Mouse (Mus musculus) MEL (cell line): ENCODE results near the gene C9. TPM values are rescaled to one million over a fixed set of nuclear protein-coding genes. Genes with fewer than 3 reads are reported as not detected.

Experiments
- DNase-seq: peaks from one replicate; pipeline ENCODE4 v3.0.0; 2011; ENCODE audit warnings: low read depth, low spot score
- H3K27ac ChIP-seq: 2 replicates; pipeline ENCODE4 v1.5.1; 2012; ENCODE audit warnings: low read depth, mild to moderate bottlenecking, control low read depth, low read length, moderate library complexity; ENCODE audit not compliant: control insufficient read depth
- H3K27me3 ChIP-seq, 2 experiments: fragments of 150-350 bp in 1 of 2; sonication (generic) in 1 of 2; 2 replicates each; pipeline ENCODE4 v1.6.1; 2012; ENCODE audit warnings: low read length in 2 of 2, mild to moderate bottlenecking in 2 of 2, improper control_type of control experiment in 1 of 2, moderate library complexity in 1 of 2; ENCODE audit not compliant: insufficient read depth in 2 of 2, control insufficient read depth in 1 of 2
- H3K36me3 ChIP-seq, 2 experiments: 2 replicates each; pipeline ENCODE4 v1.6.1; 2012 to 2014; ENCODE audit warnings: low read length in 2 of 2, improper control_type of control experiment in 1 of 2, inconsistent platforms in 1 of 2, mild to moderate bottlenecking in 1 of 2; ENCODE audit not compliant: insufficient read depth in 2 of 2, control insufficient read depth in 1 of 2
- H3K4me1 ChIP-seq, 2 experiments: fragments of 150-350 bp in 1 of 2; sonication (generic) in 1 of 2; 2 replicates each; pipeline ENCODE4 v1.6.1; 2012; ENCODE audit warnings: low read length in 2 of 2, improper control_type of control experiment in 1 of 2, mild to moderate bottlenecking in 1 of 2; ENCODE audit not compliant: insufficient read depth in 2 of 2, control insufficient read depth in 1 of 2
- H3K4me3 ChIP-seq, 2 experiments: fragments of 150-350 bp in 1 of 2; sonication (generic) in 1 of 2; 2 replicates each; pipeline ENCODE4 v1.5.1; 2012; ENCODE audit warnings: low read depth in 2 of 2, low read length in 2 of 2, mild to moderate bottlenecking in 2 of 2, moderate library complexity in 2 of 2, control low read depth in 1 of 2, improper control_type of control experiment in 1 of 2; ENCODE audit not compliant: control insufficient read depth in 1 of 2, insufficient read depth in 1 of 2
- H3K79me2 ChIP-seq: 2 replicates; pipeline ENCODE4 v1.6.1; 2012; ENCODE audit warnings: mild to moderate bottlenecking, low read length, moderate library complexity; ENCODE audit not compliant: control insufficient read depth, poor library complexity, insufficient read depth
- H3K9ac ChIP-seq: 2 replicates; pipeline ENCODE4 v1.6.1; 2012; ENCODE audit warnings: low read depth, mild to moderate bottlenecking, control low read depth, low read length, moderate library complexity; ENCODE audit not compliant: control insufficient read depth, poor library complexity, severe bottlenecking
- H3K9me3 ChIP-seq: fragments of 150-350 bp; sonication (generic); replicated peaks from 2 replicates; pipeline ENCODE4 v1.6.1; 2012; ENCODE audit warnings: mild to moderate bottlenecking, low read length, improper control_type of control experiment, moderate library complexity; ENCODE audit not compliant: insufficient read depth
- BHLHE40 ChIP-seq: IDR thresholded peaks from 2 replicates; pipeline ENCODE4 v1.6.1; 2012; ENCODE audit warnings: low read depth, mild to moderate bottlenecking, inconsistent platforms, low read length, improper control_type of control experiment, borderline replicate concordance
- CHD1 ChIP-seq: IDR thresholded peaks from 2 replicates; pipeline ENCODE4 v1.6.1; 2012; ENCODE audit warnings: low read depth, mild to moderate bottlenecking, inconsistent platforms, low read length, improper control_type of control experiment
- CHD2 ChIP-seq: IDR thresholded peaks from 2 replicates; pipeline ENCODE4 v1.6.1; 2011; ENCODE audit warnings: low read length, improper control_type of control experiment
- CTCF ChIP-seq, 3 experiments: IDR thresholded peaks in 2 of 3; conservative IDR thresholded peaks in 1 of 3; 2 replicates each; pipeline ENCODE4 v1.5.1; 2011 to 2012; ENCODE audit warnings: low read length in 3 of 3, low read depth in 2 of 3, mild to moderate bottlenecking in 2 of 3, improper control_type of control experiment in 1 of 3, inconsistent platforms in 1 of 3, mixed read lengths in 1 of 3, moderate library complexity in 1 of 3; ENCODE audit not compliant: control insufficient read depth in 1 of 3, insufficient read depth in 1 of 3, poor library complexity in 1 of 3, severe bottlenecking in 1 of 3
- E2F4 ChIP-seq: IDR thresholded peaks from 2 replicates; pipeline ENCODE4 v1.6.1; 2011; ENCODE audit warnings: low read depth, low read length, improper control_type of control experiment, borderline replicate concordance
- ELF1 ChIP-seq: IDR thresholded peaks from 2 replicates; pipeline ENCODE4 v1.6.1; 2014; ENCODE audit warnings: low read depth, mild to moderate bottlenecking, inconsistent platforms, low read length, improper control_type of control experiment, moderate library complexity
- EP300 ChIP-seq, 2 experiments: IDR thresholded peaks; 2 replicates each; pipeline ENCODE4 v1.6.1; 2011; ENCODE audit warnings: improper control_type of control experiment in 2 of 2, low read length in 2 of 2, low read depth in 1 of 2, mild to moderate bottlenecking in 1 of 2
- ETS1 ChIP-seq: IDR thresholded peaks from 2 replicates; pipeline ENCODE4 v1.6.1; 2012; ENCODE audit warnings: low read depth, mild to moderate bottlenecking, inconsistent platforms, low read length, improper control_type of control experiment, moderate library complexity
- GABPA ChIP-seq: IDR thresholded peaks from 2 replicates; pipeline ENCODE4 v1.6.1; 2012; ENCODE audit warnings: low read depth, mild to moderate bottlenecking, inconsistent platforms, low read length, improper control_type of control experiment, moderate library complexity
- GATA1 ChIP-seq: IDR thresholded peaks from 2 replicates; pipeline ENCODE4 v1.6.1; 2011; ENCODE audit warnings: low read depth, low read length, improper control_type of control experiment
- HCFC1 ChIP-seq: IDR thresholded peaks from 2 replicates; pipeline ENCODE4 v1.6.1; 2012; ENCODE audit warnings: low read depth, mild to moderate bottlenecking, inconsistent platforms, low read length, improper control_type of control experiment, moderate library complexity
- MAX ChIP-seq: IDR thresholded peaks from 2 replicates; pipeline ENCODE4 v1.6.1; 2011; ENCODE audit warnings: low read length, improper control_type of control experiment
- MAZ ChIP-seq: IDR thresholded peaks from 2 replicates; pipeline ENCODE4 v1.6.1; 2012; ENCODE audit warnings: low read depth, mild to moderate bottlenecking, inconsistent platforms, low read length, improper control_type of control experiment
- MEF2A ChIP-seq: IDR thresholded peaks from 2 replicates; pipeline ENCODE4 v1.6.1; 2014; ENCODE audit warnings: low read depth, mild to moderate bottlenecking, inconsistent platforms, low read length, improper control_type of control experiment; ENCODE audit not compliant: poor library complexity, insufficient replicate concordance, severe bottlenecking; ENCODE audit errors: extremely low read depth
- MXI1 ChIP-seq: IDR thresholded peaks from 2 replicates; pipeline ENCODE4 v1.6.1; 2011; ENCODE audit warnings: mild to moderate bottlenecking, low read depth, low read length, improper control_type of control experiment
- NELFE ChIP-seq: IDR thresholded peaks from 2 replicates; pipeline ENCODE4 v1.6.1; 2011; ENCODE audit warnings: low read depth, low read length, improper control_type of control experiment
- NRF1 ChIP-seq: IDR thresholded peaks from 2 replicates; pipeline ENCODE4 v1.6.1; 2014; ENCODE audit warnings: low read depth, mild to moderate bottlenecking, inconsistent platforms, low read length, improper control_type of control experiment, moderate library complexity; ENCODE audit not compliant: poor library complexity, insufficient read depth, severe bottlenecking
- POLR2A ChIP-seq, 2 experiments: IDR thresholded peaks; 2 replicates each; pipeline ENCODE4 v1.6.1; 2011 to 2012; ENCODE audit warnings: low read length in 2 of 2, mild to moderate bottlenecking in 2 of 2, control low read depth in 1 of 2, improper control_type of control experiment in 1 of 2, low read depth in 1 of 2, moderate library complexity in 1 of 2; ENCODE audit not compliant: control insufficient read depth in 1 of 2, insufficient read depth in 1 of 2, poor library complexity in 1 of 2
- POLR2AphosphoS2 ChIP-seq: IDR thresholded peaks from 2 replicates; pipeline ENCODE4 v1.6.1; 2011; ENCODE audit warnings: low read length, improper control_type of control experiment
- POLR2AphosphoS5 ChIP-seq: IDR thresholded peaks from 2 replicates; pipeline ENCODE4 v1.6.1; 2012; ENCODE audit warnings: low read depth, borderline replicate concordance, mild to moderate bottlenecking, inconsistent platforms, low read length, moderate library complexity, mixed read lengths
- RAD21 ChIP-seq: IDR thresholded peaks from 2 replicates; pipeline ENCODE4 v1.6.1; 2011; ENCODE audit warnings: mild to moderate bottlenecking, low read depth, low read length, improper control_type of control experiment
- RCOR1 ChIP-seq: IDR thresholded peaks from 2 replicates; pipeline ENCODE4 v1.6.1; 2012; ENCODE audit warnings: low read depth, mild to moderate bottlenecking, inconsistent platforms, low read length, improper control_type of control experiment
- SMC3 ChIP-seq: IDR thresholded peaks from 2 replicates; pipeline ENCODE4 v1.6.1; 2011; ENCODE audit warnings: low read depth, low read length, improper control_type of control experiment
- TAL1 ChIP-seq: IDR thresholded peaks from 2 replicates; pipeline ENCODE4 v1.6.1; 2012; ENCODE audit warnings: mild to moderate bottlenecking, inconsistent platforms, low read length, moderate library complexity, mixed read lengths
- TBP ChIP-seq: IDR thresholded peaks from 2 replicates; pipeline ENCODE4 v1.8.0; 2011; ENCODE audit warnings: low read depth, low read length, improper control_type of control experiment
- UBTF ChIP-seq: IDR thresholded peaks from 2 replicates; pipeline ENCODE4 v1.6.1; 2012; ENCODE audit warnings: low read depth, mild to moderate bottlenecking, inconsistent platforms, low read length, improper control_type of control experiment, moderate library complexity, borderline replicate concordance; ENCODE audit not compliant: insufficient read depth
- USF2 ChIP-seq, 2 experiments: IDR thresholded peaks; 2 replicates each; pipeline ENCODE4 v1.6.1; 2011 to 2012; ENCODE audit warnings: improper control_type of control experiment in 2 of 2, low read length in 2 of 2, borderline replicate concordance in 1 of 2, inconsistent platforms in 1 of 2, low read depth in 1 of 2, mild to moderate bottlenecking in 1 of 2; ENCODE audit not compliant: insufficient read depth in 1 of 2
- ZC3H11A ChIP-seq: IDR thresholded peaks from 2 replicates; pipeline ENCODE4 v1.6.1; 2012; ENCODE audit warnings: low read depth, mild to moderate bottlenecking, inconsistent platforms, low read length, improper control_type of control experiment
- ZKSCAN1 ChIP-seq: IDR thresholded peaks from 2 replicates; pipeline ENCODE4 v1.6.1; 2012; ENCODE audit warnings: low read depth, mild to moderate bottlenecking, inconsistent platforms, low read length, improper control_type of control experiment, moderate library complexity
- ZNF384 ChIP-seq: IDR thresholded peaks from 2 replicates; pipeline ENCODE4 v1.6.1; 2012; ENCODE audit warnings: low read depth, mild to moderate bottlenecking, inconsistent platforms, low read length, improper control_type of control experiment
- polyA plus RNA-seq, 2 experiments: library from polyadenylated mRNA; stranded (reverse) in 1 of 2; unstranded in 1 of 2; fragments of >175 nt in 1 of 2; fragments of >200 nt in 1 of 2; gene quantifications; 2 replicates each; pipeline versions ENCODE4 v1.2.1 to v1.2.4; 2012; ENCODE audit warnings: low replicate concordance in 2 of 2, low read depth in 1 of 2; ENCODE audit not compliant: insufficient read length in 2 of 2, insufficient read depth in 1 of 2, missing spikeins in 1 of 2
- total RNA-seq: library from RNA; depleted of rRNA; stranded (reverse); fragments of 300-350 nt; gene quantifications from 2 replicates; pipeline ENCODE4 v1.2.3, GENCODE M21; 2012

Gene C9
- total and polyA plus RNA-seq, 3 experiments, result not detected

DNA sequence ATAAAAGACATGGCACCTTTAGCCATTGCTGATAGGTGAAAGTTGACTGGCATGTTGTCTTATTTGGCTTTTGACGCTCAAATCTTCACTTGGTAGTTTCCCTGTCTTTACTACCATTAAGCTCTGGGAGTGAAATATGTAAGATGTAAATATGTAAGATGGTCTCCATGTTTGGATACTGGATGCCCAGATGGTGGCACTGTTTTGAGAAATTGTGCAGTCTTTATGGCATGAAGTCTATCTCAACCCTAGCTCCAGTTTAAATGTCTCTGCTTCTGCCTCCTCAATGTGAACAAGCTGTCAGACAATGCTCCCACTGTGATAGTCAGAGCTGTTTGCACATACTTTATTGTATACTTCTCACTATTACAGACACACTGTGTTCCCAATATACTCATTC lies 23.7 kb downstream of the C9 start:
- no peaks in the 10 kb centered on the region for H3K79me2 ChIP-seq
- no peak overlapping the region for H3K4me3 ChIP-seq
- peak; percentile 30 for DNase-seq
- TF ChIP-seq NELFE, result no peak
- no peak for TF ChIP-seq TBP
- no peak for TF ChIP-seq ZNF384
- no peak for TF ChIP-seq MAX
- TF ChIP-seq CHD1, result no peak
- TF ChIP-seq EP300 (IDR thresholded peaks at IDR 0.05; ENCODE audit: low read depth in 1 of 2, low read length in 2 of 2), result no peak
- no peak for TF ChIP-seq CHD2
- TF ChIP-seq ZC3H11A, result 0 out of 2 replicates have a peak, but pooled peaks have one; percentile 28
- no peak for TF ChIP-seq E2F4
- TF ChIP-seq POLR2A (IDR thresholded peaks at IDR 0.05; ENCODE audit: control insufficient read depth in 1 of 2, insufficient read depth in 1 of 2, low read depth in 1 of 2, low read length in 2 of 2, poor library complexity in 1 of 2), result no peak
- TF ChIP-seq BHLHE40, result no peak
- TF ChIP-seq MXI1, result no peak
- no peak for TF ChIP-seq ZKSCAN1
- no peak for TF ChIP-seq TAL1
- TF ChIP-seq ETS1, result no peak
- TF ChIP-seq MEF2A, result no peak
- no peak for TF ChIP-seq GATA1
- peak; percentile 39 for TF ChIP-seq RAD21
- TF ChIP-seq UBTF, result no peak
- peak; percentile 70 for TF ChIP-seq SMC3
- TF ChIP-seq POLR2AphosphoS2, result no peak
- no peak for TF ChIP-seq USF2 (IDR thresholded peaks at IDR 0.05; ENCODE audit: borderline replicate concordance in 1 of 2, insufficient read depth in 1 of 2, low read depth in 1 of 2, low read length in 2 of 2)
- no peak for TF ChIP-seq POLR2AphosphoS5
- TF ChIP-seq HCFC1, result no peak
- TF ChIP-seq MAZ, result no peak
- peak in 1 of 3 experiments; percentile 49; a peak in 2 of 6 replicates for TF ChIP-seq CTCF (IDR thresholded peaks at IDR 0.05 in 2 of 3, conservative IDR thresholded peaks at IDR 0.05 in 1 of 3; ENCODE audit: control insufficient read depth in 1 of 3, insufficient read depth in 1 of 3, low read depth in 2 of 3, low read length in 3 of 3, poor library complexity in 1 of 3, severe bottlenecking in 1 of 3)
- no peak for TF ChIP-seq RCOR1
- TF ChIP-seq GABPA, result no peak
- TF ChIP-seq NRF1, result no peak
- no peak for TF ChIP-seq ELF1
- H3K27me3 ChIP-seq, result peaks cover 2 to 3% of the 10 kb centered on the region in 2 experiments; a peak in 3 of 4 replicates
- no peaks in the 10 kb centered on the region for H3K9me3 ChIP-seq
- H3K4me1 ChIP-seq, result no peaks in the 10 kb centered on the region
- no peak overlapping the region for H3K9ac ChIP-seq
- no peak overlapping the region for H3K27ac ChIP-seq
- no peaks in the 10 kb centered on the region for H3K36me3 ChIP-seq
